ENCODE assay signal across 16 mouse cellular contexts in genomic region chr15:90535730-90536129, GRCm38 (mm10).
DNase-seq lines count a peak whose midpoint lies in the region; ATAC-seq and TF ChIP-seq lines count a peak whose summit lies in the region.
"Had no signal": no experiment of that assay in that cellular context is flagged by ENCODE, and none has a peak within 500 bp of the region (broad histone marks: within the 10 kb centered on the region; RNA-seq: fewer than 3 reads in every experiment).

No protein-coding gene starts in this region.

- no peaks in the 10 kb centered on the region for H3K9me3 ChIP-seq in heart, postnatal 0 days (replicated peaks; ENCODE audit: control insufficient read depth, low read length)
- H3K9me3 ChIP-seq in midbrain, embryonic 12.5 days: no peaks in the 10 kb centered on the region
- H3K9me3 ChIP-seq in midbrain, embryonic 15.5 days: no peaks in the 10 kb centered on the region
- no peaks in the 10 kb centered on the region for H3K9me3 ChIP-seq in embryonic facial prominence, embryonic 11.5 days (replicated peaks; ENCODE audit: control insufficient read depth, low read length)
- H3K9me3 ChIP-seq: liver, embryonic 12.5 days; stomach, embryonic 15.5 days had no signal

- 0 out of 2 replicates have a peak overlapping the region, but pooled peaks have one; percentile 24 for H3K4me2 ChIP-seq in heart, postnatal 0 days (ENCODE audit: low read depth, low read length)
- no peak overlapping the region for H3K4me2 ChIP-seq in midbrain, embryonic 12.5 days (replicated peaks)
- H3K4me2 ChIP-seq in midbrain, embryonic 15.5 days: no peak overlapping the region
- H3K4me2 ChIP-seq in embryonic facial prominence, embryonic 11.5 days (ENCODE audit: low read depth, low read length): no peak overlapping the region
- H3K4me2 ChIP-seq: heart, embryonic 11.5 days; liver, embryonic 12.5 days; stomach, embryonic 15.5 days had no signal

- intact Hi-C loops in heart, postnatal 14 days (cut with DNase I): no loop called here

- H3K9ac ChIP-seq in heart, postnatal 0 days (replicated peaks; ENCODE audit: low read depth, low read length): no peak overlapping the region
- H3K9ac ChIP-seq in midbrain, embryonic 12.5 days (replicated peaks): no peak overlapping the region
- no peak overlapping the region for H3K9ac ChIP-seq in midbrain, embryonic 15.5 days
- H3K9ac ChIP-seq in embryonic facial prominence, embryonic 11.5 days (replicated peaks; ENCODE audit: low read length): no peak overlapping the region
- H3K9ac ChIP-seq: liver, embryonic 12.5 days; stomach, embryonic 15.5 days had no signal

- no peak for ATAC-seq in heart, postnatal 0 days (ENCODE audit: insufficient read depth, low read depth)
- ATAC-seq in midbrain, embryonic 12.5 days (ENCODE audit: low FRiP score, low read depth): 0 out of 2 replicates have a peak, but pooled peaks have one; percentile 19
- no peak for ATAC-seq in midbrain, embryonic 15.5 days (replicated peaks)
- ATAC-seq in embryonic facial prominence, embryonic 11.5 days (replicated peaks; ENCODE audit: insufficient number of reproducible peaks, low FRiP score, low TSS enrichment, low read depth): 0 out of 2 replicates have a peak, but pooled peaks have one; percentile 52
- ATAC-seq in megakaryocyte-erythroid progenitor cell, adult 5-6 weeks (replicated peaks; ENCODE audit: low FRiP score, low TSS enrichment, poor library complexity, severe bottlenecking): no peak
- ATAC-seq: activated CD4-positive, CD25-positive, alpha-beta regulatory T cell, adult 4 months; hindbrain, embryonic 16.5 days; liver, embryonic 12.5 days had no signal

- H3K36me3 ChIP-seq in heart, postnatal 0 days (replicated peaks; ENCODE audit: control insufficient read depth, insufficient read depth, low read length): no peaks in the 10 kb centered on the region
- no peaks in the 10 kb centered on the region for H3K36me3 ChIP-seq in midbrain, embryonic 12.5 days
- H3K36me3 ChIP-seq in midbrain, embryonic 15.5 days (replicated peaks): no peaks in the 10 kb centered on the region
- H3K36me3 ChIP-seq in embryonic facial prominence, embryonic 11.5 days (replicated peaks; ENCODE audit: control insufficient read depth, insufficient read depth, low read depth, low read length): no peaks in the 10 kb centered on the region
- H3K36me3 ChIP-seq: liver, embryonic 12.5 days; stomach, embryonic 15.5 days had no signal

- WGBS in heart, postnatal 0 days: 30% methylated on average over 7 of the region's 7 CpGs
- 65% methylated on average over 7 of the region's 7 CpGs for WGBS in midbrain, embryonic 12.5 days
- WGBS in midbrain, embryonic 15.5 days: 53% methylated on average over 7 of the region's 7 CpGs
- WGBS in embryonic facial prominence, embryonic 11.5 days: 33% methylated on average over 7 of the region's 7 CpGs

- H3K27me3 ChIP-seq in heart, postnatal 0 days (ENCODE audit: control insufficient read depth, insufficient read depth, low read length): no peaks in the 10 kb centered on the region
- H3K27me3 ChIP-seq in midbrain, embryonic 12.5 days: no peaks in the 10 kb centered on the region
- H3K27me3 ChIP-seq in midbrain, embryonic 15.5 days (replicated peaks): no peaks in the 10 kb centered on the region
- H3K27me3 ChIP-seq in embryonic facial prominence, embryonic 11.5 days (ENCODE audit: control insufficient read depth, insufficient read depth, low read length): no peaks in the 10 kb centered on the region
- H3K27me3 ChIP-seq: liver, embryonic 12.5 days; stomach, embryonic 15.5 days had no signal

- H3K4me3 ChIP-seq in heart, postnatal 0 days (ENCODE audit: low read depth, low read length): no peak overlapping the region
- H3K4me3 ChIP-seq in midbrain, embryonic 12.5 days: no peak overlapping the region
- no peak overlapping the region for H3K4me3 ChIP-seq in midbrain, embryonic 15.5 days
- no peak overlapping the region for H3K4me3 ChIP-seq in embryonic facial prominence, embryonic 11.5 days (ENCODE audit: low read depth, low read length)
- H3K4me3 ChIP-seq: liver, embryonic 12.5 days; stomach, embryonic 15.5 days had no signal

- 0 out of 2 replicates have a peak, but pooled peaks cover 5% of the 10 kb centered on the region for H3K4me1 ChIP-seq in heart, postnatal 0 days (ENCODE audit: control insufficient read depth, insufficient read depth)
- H3K4me1 ChIP-seq in midbrain, embryonic 12.5 days: peaks cover 3% of the 10 kb centered on the region; the same call in 1 of the 2 replicates
- H3K4me1 ChIP-seq in midbrain, embryonic 15.5 days: peaks cover 6% of the 10 kb centered on the region; the same call in 1 of the 2 replicates
- no peaks in the 10 kb centered on the region for H3K4me1 ChIP-seq in embryonic facial prominence, embryonic 11.5 days (ENCODE audit: control insufficient read depth, insufficient read depth, low read length)
- H3K4me1 ChIP-seq: liver, embryonic 12.5 days; stomach, embryonic 15.5 days had no signal

- no peak for TF ChIP-seq EP300 in heart, postnatal 0 days (IDR thresholded peaks at IDR 0.05; ENCODE audit: low read depth)

- no peak overlapping the region for H3K27ac ChIP-seq in heart, postnatal 0 days (ENCODE audit: low read depth)
- no peak overlapping the region for H3K27ac ChIP-seq in midbrain, embryonic 12.5 days (replicated peaks)
- H3K27ac ChIP-seq in midbrain, embryonic 15.5 days: no peak overlapping the region
- no peak overlapping the region for H3K27ac ChIP-seq in embryonic facial prominence, embryonic 11.5 days (replicated peaks; ENCODE audit: low read depth, low read length)
- H3K27ac ChIP-seq: liver, embryonic 12.5 days; macrophage; stomach, embryonic 15.5 days had no signal

- no peak for DNase-seq in heart, postnatal 0 days (ENCODE audit: low spot score)
- DNase-seq in heart, postnatal 14 days: no peak
- peak; percentile 41 for DNase-seq in embryonic facial prominence, embryonic 11.5 days (ENCODE audit: low spot score)
- peak; percentile 59 for DNase-seq in retina, postnatal 1 day
- DNase-seq: cerebellum, adult 11-12 months; kidney, postnatal 36 days; thymus, postnatal 14 days had no signal

- no peak for TF ChIP-seq CTCF in heart, postnatal 0 days (IDR thresholded peaks at IDR 0.05; ENCODE audit: low read depth)

Comparison
In these comparisons a context has a peak if more than half of its experiments do, and no peak if none do; other contexts are left out.
1. ATAC-seq: peak in midbrain, embryonic 12.5 days (single experiment) and embryonic facial prominence, embryonic 11.5 days (single experiment); none in heart, postnatal 0 days (single experiment), midbrain, embryonic 15.5 days (single experiment) and megakaryocyte-erythroid progenitor cell, adult 5-6 weeks (single experiment).
2. DNase-seq: peak in embryonic facial prominence, embryonic 11.5 days (single experiment) and retina, postnatal 1 day (single experiment); none in heart, postnatal 0 days (single experiment) and heart, postnatal 14 days (0 of 2).